Mouse (Mus musculus) CH12.LX (cell line): ENCODE measurements around the gene Rps26.

Source experiments
- CHD2 ChIP-seq: IDR thresholded peaks from 2 replicates; pipeline ENCODE4 v1.6.1; 2011; ENCODE audit warnings: low read length, improper control_type of control experiment
- CTCF ChIP-seq, 2 experiments: IDR thresholded peaks in 1 of 2; conservative IDR thresholded peaks in 1 of 2; 2 replicates each; pipeline ENCODE4 v1.5.1; 2011 to 2012; ENCODE audit warnings: low read depth in 2 of 2, low read length in 2 of 2, improper control_type of control experiment in 1 of 2, inconsistent platforms in 1 of 2, mild to moderate bottlenecking in 1 of 2, moderate library complexity in 1 of 2
- EP300 ChIP-seq: IDR thresholded peaks from 2 replicates; pipeline ENCODE4 v1.6.1; 2011; ENCODE audit warnings: low read length, improper control_type of control experiment
- HCFC1 ChIP-seq: IDR thresholded peaks from 2 replicates; pipeline ENCODE4 v1.6.1; 2012; ENCODE audit warnings: low read depth, mild to moderate bottlenecking, inconsistent platforms, low read length, improper control_type of control experiment
- NELFE ChIP-seq: IDR thresholded peaks from 2 replicates; pipeline ENCODE4 v1.6.1; 2011; ENCODE audit warnings: low read depth, low read length, improper control_type of control experiment
- POLR2A ChIP-seq: IDR thresholded peaks from 2 replicates; pipeline ENCODE4 v1.6.1; 2011; ENCODE audit warnings: low read depth, mild to moderate bottlenecking, improper control_type of control experiment, low read length
- RAD21 ChIP-seq: IDR thresholded peaks from 2 replicates; pipeline ENCODE4 v1.6.1; 2011; ENCODE audit warnings: low read depth, mild to moderate bottlenecking, low read length, improper control_type of control experiment, moderate library complexity
- SMC3 ChIP-seq: IDR thresholded peaks from 2 replicates; pipeline ENCODE4 v1.6.1; 2011; ENCODE audit warnings: low read depth, low read length, improper control_type of control experiment
- UBTF ChIP-seq: IDR thresholded peaks from 2 replicates; pipeline ENCODE4 v1.6.1; 2012; ENCODE audit warnings: low read depth, mild to moderate bottlenecking, inconsistent platforms, low read length, improper control_type of control experiment, moderate library complexity
- USF1 ChIP-seq: IDR thresholded peaks from 2 replicates; pipeline ENCODE4 v1.6.1; 2014; ENCODE audit warnings: low read depth, mild to moderate bottlenecking, inconsistent platforms, low read length, improper control_type of control experiment

GRCm38 (mm10) chr10:128602470-128603128, 23.9 kb downstream of the Rps26 start:
- TF ChIP-seq CTCF (conservative IDR thresholded peaks at IDR 0.05 in 1 of 2, IDR thresholded peaks at IDR 0.05 in 1 of 2; ENCODE audit: low read depth in 2 of 2, low read length in 2 of 2) (no peak), EP300 (no peak), USF1 (no peak), CHD2 (no peak), NELFE (no peak), SMC3 (no peak), UBTF (no peak), RAD21 (no peak), POLR2A (no peak), HCFC1 (no peak)
